Mouse (Mus musculus): ENCODE measurements around the gene Snrpb2. TPM values are rescaled to one million over a fixed set of nuclear protein-coding genes. Genes with fewer than 3 reads are reported as not detected.
A peak's percentile ranks its signal among the peaks of the same experiment; 100 is the strongest.

Gene Snrpb2
- polyA plus RNA-seq, 2 experiments = 17.1 to 40.2 TPM

DNA sequence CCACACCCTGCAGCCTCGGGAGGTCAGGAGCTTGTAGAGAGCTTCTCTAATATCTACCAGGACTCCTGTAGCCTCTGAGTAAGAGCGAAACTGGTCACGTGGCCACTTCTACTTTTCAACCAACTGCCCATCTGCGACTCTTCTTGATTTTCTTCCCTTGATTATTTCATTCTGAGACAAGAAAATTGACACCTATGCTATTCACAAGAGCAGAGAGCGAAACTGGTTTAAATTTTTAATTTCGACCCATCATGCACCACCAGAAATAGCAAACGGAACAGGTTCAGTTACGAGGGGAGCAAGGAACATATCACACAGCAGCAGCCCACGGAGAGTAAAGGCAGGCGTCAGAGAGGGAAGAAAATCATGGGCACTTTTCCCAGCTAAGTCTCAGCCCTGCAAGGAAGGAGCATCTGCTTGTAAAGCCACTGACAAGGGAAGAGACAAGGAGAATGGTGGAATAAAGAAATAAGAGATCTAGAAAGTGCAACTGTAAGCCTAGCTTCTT is 27.7 kb upstream of the Snrpb2 start:
- Histone ChIP-seq H3K4me3 (ENCODE audit: insufficient read depth in 1 of 2, low read depth in 2 of 2, low read length in 2 of 2) (no peak overlapping the region), H3K27me3 (ENCODE audit: control insufficient read depth, insufficient read depth, low read length) (no peaks in the 10 kb centered on the region), H3K4me2 (ENCODE audit: low read depth) (no peak overlapping the region), H3K27ac (no peak overlapping the region), H3K9ac (replicated peaks) (no peak overlapping the region), H3K36me3 (replicated peaks; ENCODE audit: control insufficient read depth, insufficient read depth, low read depth) (no peaks in the 10 kb centered on the region), H3K9me3 (ENCODE audit: control insufficient read depth, low read length) (no peaks in the 10 kb centered on the region), H3K4me1 (replicated peaks; ENCODE audit: control insufficient read depth in 2 of 2, insufficient read depth in 2 of 2, low read length in 1 of 2) (no peaks in the 10 kb centered on the region)
- ATAC-seq (ENCODE audit: insufficient read depth) = no peak
- 63% methylated on average over 10 of the region's 10 CpGs for WGBS (ENCODE audit: insufficient replicate concordance)
- TF ChIP-seq EP300 (IDR thresholded peaks at IDR 0.05; ENCODE audit: low read depth) (no peak), CTCF (IDR thresholded peaks at IDR 0.05; ENCODE audit: low read depth) (no peak)
- DNase-seq (ENCODE audit: low read depth in 3 of 3, low spot score in 3 of 3) = no peak

DNA sequence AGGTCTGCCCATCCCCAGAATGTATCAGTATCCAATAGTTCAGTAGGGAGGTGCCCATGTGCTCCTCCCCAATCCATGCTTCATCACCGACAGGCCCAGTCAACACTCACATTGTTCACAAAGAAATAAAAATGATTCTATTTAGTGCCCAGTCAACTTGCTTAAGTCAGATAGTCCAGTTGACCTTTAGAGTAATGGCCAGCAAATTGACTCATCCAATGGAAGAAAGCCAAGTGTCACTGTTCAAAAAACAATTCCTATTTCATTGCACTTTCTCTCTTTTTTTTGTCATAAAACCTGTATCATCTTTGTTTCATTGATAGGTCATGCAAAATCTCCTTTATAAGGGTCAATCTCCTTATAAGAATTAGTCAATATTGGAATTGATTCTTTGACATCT is 21.2 kb upstream of the Snrpb2 start:
- Histone ChIP-seq H3K27me3 (ENCODE audit: control insufficient read depth, insufficient read depth, low read length) (no peaks in the 10 kb centered on the region), H3K4me1 (replicated peaks; ENCODE audit: control insufficient read depth in 2 of 2, insufficient read depth in 2 of 2, low read length in 1 of 2) (no peaks in the 10 kb centered on the region), H3K9ac (replicated peaks) (no peak overlapping the region), H3K4me3 (ENCODE audit: insufficient read depth in 1 of 2, low read depth in 2 of 2, low read length in 2 of 2) (no peak overlapping the region), H3K27ac (no peak overlapping the region), H3K9me3 (ENCODE audit: control insufficient read depth, low read length) (no peaks in the 10 kb centered on the region), H3K4me2 (ENCODE audit: low read depth) (no peak overlapping the region), H3K36me3 (replicated peaks; ENCODE audit: control insufficient read depth, insufficient read depth, low read depth) (no peaks in the 10 kb centered on the region)
- TF ChIP-seq CTCF (IDR thresholded peaks at IDR 0.05; ENCODE audit: low read depth) (no peak), EP300 (IDR thresholded peaks at IDR 0.05; ENCODE audit: low read depth) (no peak)
- 68% methylated on average over 1 of the region's 1 CpGs for WGBS (ENCODE audit: insufficient replicate concordance)
- no peak for ATAC-seq (ENCODE audit: insufficient read depth)
- DNase-seq (ENCODE audit: low read depth in 3 of 3, low spot score in 3 of 3) = no peak

DNA sequence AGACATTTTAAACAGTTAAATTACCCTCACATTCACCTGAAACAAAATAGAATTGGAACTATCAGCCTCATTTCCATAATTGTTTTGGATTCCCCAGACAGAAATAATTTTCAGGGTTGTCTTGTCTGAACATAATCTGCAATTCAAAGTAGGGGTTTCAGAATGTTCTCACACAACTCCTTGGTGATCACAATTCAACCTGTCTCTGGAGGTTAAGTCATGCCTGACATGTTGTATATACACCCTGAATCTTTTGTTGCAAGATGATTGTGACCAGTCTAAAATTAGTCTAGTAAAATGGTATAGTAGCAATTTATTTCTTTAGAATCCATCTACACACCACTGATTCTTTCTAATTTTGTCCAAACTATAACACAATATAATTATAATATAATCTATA is 7.6 kb upstream of the Snrpb2 start:
- ATAC-seq (ENCODE audit: insufficient read depth) = no peak
- H3K4me3 ChIP-seq (ENCODE audit: insufficient read depth in 1 of 2, low read depth in 2 of 2, low read length in 2 of 2) = no peak overlapping the region
- no peak overlapping the region for H3K4me2 ChIP-seq (ENCODE audit: low read depth)
- no peaks in the 10 kb centered on the region for H3K9me3 ChIP-seq (ENCODE audit: control insufficient read depth, low read length)
- no peaks in the 10 kb centered on the region for H3K36me3 ChIP-seq (replicated peaks; ENCODE audit: control insufficient read depth, insufficient read depth, low read depth)
- no peak for DNase-seq (ENCODE audit: low read depth in 3 of 3, low spot score in 3 of 3)
- no peaks in the 10 kb centered on the region for H3K4me1 ChIP-seq (replicated peaks; ENCODE audit: control insufficient read depth in 2 of 2, insufficient read depth in 2 of 2, low read length in 1 of 2)
- no peaks in the 10 kb centered on the region for H3K27me3 ChIP-seq (ENCODE audit: control insufficient read depth, insufficient read depth, low read length)
- TF ChIP-seq CTCF (IDR thresholded peaks at IDR 0.05; ENCODE audit: low read depth) = no peak
- TF ChIP-seq EP300 (IDR thresholded peaks at IDR 0.05; ENCODE audit: low read depth) = no peak
- H3K9ac ChIP-seq (replicated peaks) = no peak overlapping the region
- H3K27ac ChIP-seq = no peak overlapping the region

DNA sequence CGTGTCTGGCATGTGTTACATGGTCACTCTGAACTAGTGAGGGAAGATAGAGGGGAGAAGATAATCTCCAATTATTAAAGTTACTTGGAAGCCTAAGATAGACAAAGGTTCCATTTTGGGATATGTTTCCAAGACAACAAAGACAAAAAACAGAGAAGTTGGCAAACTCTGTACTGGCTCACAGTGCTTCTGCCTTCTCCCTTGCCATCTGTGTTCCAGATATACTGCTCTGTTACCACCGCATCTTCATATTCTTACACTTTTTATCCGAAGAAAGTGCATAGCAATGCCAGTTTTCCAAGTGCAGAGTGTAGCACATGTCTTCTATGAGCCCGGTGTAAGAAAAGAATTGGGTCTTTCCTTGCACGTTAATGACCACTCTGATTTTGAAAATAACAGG is 6.1 kb upstream of the Snrpb2 start:
- H3K4me1 ChIP-seq (replicated peaks; ENCODE audit: control insufficient read depth in 2 of 2, insufficient read depth in 2 of 2, low read length in 1 of 2) = no peaks in the 10 kb centered on the region
- no peaks in the 10 kb centered on the region for H3K9me3 ChIP-seq (ENCODE audit: control insufficient read depth, low read length)
- no peak overlapping the region for H3K27ac ChIP-seq
- no peaks in the 10 kb centered on the region for H3K27me3 ChIP-seq (ENCODE audit: control insufficient read depth, insufficient read depth, low read length)
- no peaks in the 10 kb centered on the region for H3K36me3 ChIP-seq (replicated peaks; ENCODE audit: control insufficient read depth, insufficient read depth, low read depth)
- TF ChIP-seq EP300 (IDR thresholded peaks at IDR 0.05; ENCODE audit: low read depth) (no peak), CTCF (IDR thresholded peaks at IDR 0.05; ENCODE audit: low read depth) (no peak)
- H3K4me3 ChIP-seq (ENCODE audit: insufficient read depth in 1 of 2, low read depth in 2 of 2, low read length in 2 of 2) = no peak overlapping the region
- 52% methylated on average over 5 of the region's 5 CpGs for WGBS (ENCODE audit: insufficient replicate concordance)
- ATAC-seq (ENCODE audit: insufficient read depth) = no peak
- no peak overlapping the region for H3K4me2 ChIP-seq (ENCODE audit: low read depth)
- no peak overlapping the region for H3K9ac ChIP-seq (replicated peaks)
- no peak for DNase-seq (ENCODE audit: low read depth in 3 of 3, low spot score in 3 of 3)

DNA sequence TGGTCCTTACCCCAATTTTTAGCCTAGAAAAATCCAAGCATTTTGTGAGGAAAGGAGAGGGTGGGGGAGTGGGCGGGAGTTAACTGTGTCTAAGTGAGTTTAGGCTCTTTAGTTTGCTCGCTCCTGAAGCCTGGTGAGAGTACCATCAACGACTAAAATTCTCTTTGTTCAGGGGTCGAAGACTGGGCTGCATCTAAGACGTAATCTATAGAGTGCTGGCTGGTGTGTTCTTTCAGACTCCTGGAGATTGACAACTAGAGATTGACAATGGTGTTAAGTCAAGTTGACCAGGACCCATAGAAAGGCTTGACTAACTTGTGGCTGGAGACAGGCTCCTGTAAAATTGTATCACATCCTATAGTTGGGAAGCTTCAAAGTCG is 417 bp upstream of the Snrpb2 start:
- Histone ChIP-seq H3K9ac (replicated peaks) (peak overlapping the region; percentile 88), H3K27me3 (ENCODE audit: control insufficient read depth, insufficient read depth, low read length) (no peaks in the 10 kb centered on the region), H3K4me2 (ENCODE audit: low read depth) (peak overlapping the region; percentile 75), H3K4me1 (replicated peaks; ENCODE audit: control insufficient read depth in 2 of 2, insufficient read depth in 2 of 2, low read length in 1 of 2) (peaks cover 3 to 6% of the 10 kb centered on the region in 2 experiments), H3K27ac (no peak overlapping the region), H3K9me3 (ENCODE audit: control insufficient read depth, low read length) (no peaks in the 10 kb centered on the region), H3K4me3 (ENCODE audit: insufficient read depth in 1 of 2, low read depth in 2 of 2, low read length in 2 of 2) (peak overlapping the region; percentile 73 to 84), H3K36me3 (replicated peaks; ENCODE audit: control insufficient read depth, insufficient read depth, low read depth) (peaks cover 7% of the 10 kb centered on the region)
- DNase-seq (ENCODE audit: low read depth in 3 of 3, low spot score in 3 of 3) = no peak
- TF ChIP-seq EP300 (IDR thresholded peaks at IDR 0.05; ENCODE audit: low read depth) = no peak
- TF ChIP-seq CTCF (IDR thresholded peaks at IDR 0.05; ENCODE audit: low read depth) = no peak
- ATAC-seq (ENCODE audit: insufficient read depth) = peak; percentile 14; the same call in 1 of the 2 replicates
- WGBS (ENCODE audit: insufficient replicate concordance) = 41% methylated on average over 6 of the region's 6 CpGs

Data from liver, embryonic 14.5 days (tissue).